Mouse (Mus musculus) urinary bladder, adult 18-20 months (tissue): Measurements from ENCODE around the gene Dlx5.

Experiments
- DNase-seq, 2 experiments: peaks; one replicate each; pipeline ENCODE4 v3.0.0; 2022; ENCODE audit warnings: low spot score in 2 of 2, mixed read lengths in 2 of 2

Gene Dlx5

DNA sequence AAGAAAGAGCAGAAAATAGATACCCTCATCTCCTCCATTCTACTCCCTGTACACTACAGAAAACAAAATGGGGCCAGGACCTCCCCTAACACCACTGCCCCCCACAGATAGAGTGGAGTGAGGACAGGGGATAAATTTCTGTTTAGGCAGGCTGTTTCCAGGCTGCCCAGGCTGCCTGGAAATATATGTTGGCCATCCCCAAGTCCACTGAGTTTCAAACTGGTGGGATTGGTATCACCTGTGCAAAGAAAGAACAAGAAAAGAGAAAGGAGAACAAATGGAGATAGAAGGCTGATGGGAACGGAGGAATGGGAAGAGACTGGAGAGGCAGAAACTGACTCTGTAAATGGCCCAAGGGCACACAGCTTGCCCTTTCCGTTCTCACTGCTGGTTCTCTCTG is 5.7 kb downstream of the Dlx5 start:
- no peak for DNase-seq

DNA sequence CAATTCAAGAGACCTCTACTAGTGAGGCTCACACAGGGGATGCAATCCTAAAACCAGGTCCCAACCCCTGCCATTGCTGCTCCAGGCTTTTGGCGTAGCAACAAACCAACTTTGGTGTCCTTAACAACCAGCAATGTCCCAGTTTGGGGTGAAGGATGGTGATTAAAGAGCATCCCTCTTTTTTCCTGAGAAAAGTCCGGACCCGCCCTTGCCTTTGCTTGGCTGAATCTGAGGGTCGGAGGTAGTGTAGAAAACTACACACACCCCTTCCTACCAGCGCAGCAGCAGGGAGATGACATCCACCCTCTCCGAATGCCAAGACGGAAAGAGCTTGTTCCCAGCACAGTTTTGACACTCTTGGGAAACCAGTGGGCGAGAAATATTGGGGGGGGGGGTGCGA is 6.2 kb downstream of the Dlx5 start:
- no peak for DNase-seq

DNA sequence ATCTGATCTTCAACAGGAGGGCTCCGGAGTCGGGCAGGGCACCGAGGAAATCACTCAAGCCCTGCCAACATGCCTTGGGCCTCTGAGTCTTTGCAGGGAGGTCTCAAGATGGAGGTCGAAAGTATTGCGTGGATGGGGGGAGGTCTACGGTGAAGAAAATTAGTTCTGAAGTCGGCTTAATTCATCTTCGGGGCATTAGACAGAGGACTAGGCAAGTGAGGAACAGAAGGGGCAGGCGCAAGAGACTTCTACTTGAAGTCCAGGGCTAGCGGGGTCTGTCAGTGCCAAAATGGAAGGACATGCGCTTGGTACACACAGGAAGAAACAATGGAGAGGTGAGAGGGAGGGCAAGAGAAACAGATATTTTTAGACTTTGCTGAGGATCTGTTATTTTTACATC is 6.7 kb downstream of the Dlx5 start:
- DNase-seq = no peak

DNA sequence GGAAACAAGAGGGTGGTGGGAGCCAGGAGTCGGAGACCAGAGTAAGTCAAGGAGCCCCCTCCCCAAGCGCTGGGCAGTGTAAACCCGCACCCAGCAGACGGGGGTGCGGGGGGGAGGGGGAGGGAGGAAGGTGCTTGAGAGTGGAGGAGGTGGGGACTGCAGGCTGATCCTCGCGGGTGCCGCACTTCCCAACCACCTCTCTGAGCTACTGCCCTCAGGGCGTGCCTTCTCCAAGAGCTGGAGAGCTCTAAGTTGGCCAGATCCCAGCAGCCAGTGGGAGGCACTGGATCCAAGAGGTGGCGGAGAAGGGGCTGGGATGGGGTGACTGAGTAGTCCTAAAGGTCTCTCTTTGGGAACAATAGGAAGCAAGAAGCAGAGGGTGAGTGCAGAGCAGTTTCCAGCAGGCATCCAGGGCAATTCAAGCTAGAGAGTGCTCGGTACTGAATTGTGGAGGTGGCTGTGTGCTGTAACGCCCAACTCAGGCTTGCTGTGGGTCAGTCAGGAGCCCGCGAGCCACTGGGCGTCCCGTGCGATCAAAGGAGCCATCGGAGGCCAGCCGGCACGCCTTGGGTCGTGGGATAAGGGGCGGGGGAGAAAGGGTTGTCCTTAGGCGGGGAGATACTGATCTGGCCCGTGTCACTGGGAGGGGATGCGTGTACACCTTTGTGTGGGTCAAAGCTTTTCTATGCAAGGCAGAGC is 7.7 kb downstream of the Dlx5 start:
- DNase-seq = no peak

DNA sequence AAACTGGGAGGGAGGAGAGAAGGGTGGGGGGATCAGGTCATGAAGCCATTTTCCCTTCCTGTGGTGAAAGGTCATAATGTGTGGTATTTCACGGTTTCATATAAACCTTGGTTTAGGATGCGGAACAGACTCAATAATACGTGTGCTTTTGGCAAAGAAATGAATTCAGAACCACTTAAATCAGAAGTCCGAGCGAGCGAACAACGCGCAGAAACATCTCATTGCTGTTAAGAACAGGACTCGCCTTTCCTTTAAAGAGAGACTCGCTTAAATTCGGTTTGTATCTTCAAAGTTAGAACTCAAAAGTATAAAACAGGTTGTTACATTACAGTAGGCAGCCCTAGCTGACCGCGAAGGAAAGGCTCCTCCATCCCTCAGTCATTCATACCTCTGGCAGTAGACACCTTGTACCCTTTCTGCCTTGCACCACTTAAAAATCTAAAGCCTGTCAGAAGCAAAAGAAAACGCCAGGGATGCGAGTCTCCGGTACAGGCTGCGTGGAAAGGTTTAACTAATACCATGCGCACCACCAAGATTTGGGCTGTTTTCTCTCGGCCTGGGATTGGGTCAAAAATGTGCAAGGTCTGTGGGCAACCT is 8.3 kb downstream of the Dlx5 start:
- no peak for DNase-seq

DNA sequence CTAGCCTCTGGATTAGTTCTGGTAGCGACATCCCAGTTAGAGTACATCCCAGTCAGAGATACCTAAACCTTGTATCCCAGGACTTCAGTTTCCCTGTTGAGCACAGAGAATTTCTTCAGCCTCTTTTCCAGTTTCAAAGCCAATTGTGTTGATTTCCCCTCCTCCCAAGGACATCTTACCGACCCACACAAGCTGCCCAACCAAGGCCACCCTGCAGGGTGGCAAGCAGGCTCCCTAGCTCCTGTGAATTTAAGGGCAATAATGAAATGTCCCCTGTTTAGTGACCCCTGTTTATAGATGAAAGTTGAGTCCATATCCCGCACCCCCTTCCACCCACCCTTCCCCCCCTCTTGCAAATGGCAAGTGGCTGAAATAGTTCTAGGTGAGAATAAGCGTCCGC is 9.0 kb downstream of the Dlx5 start:
- DNase-seq = no peak

GRCm38 (mm10) chr6:6871692-6872091 is 10.2 kb downstream of the Dlx5 start:
- DNase-seq = no peak

DNA sequence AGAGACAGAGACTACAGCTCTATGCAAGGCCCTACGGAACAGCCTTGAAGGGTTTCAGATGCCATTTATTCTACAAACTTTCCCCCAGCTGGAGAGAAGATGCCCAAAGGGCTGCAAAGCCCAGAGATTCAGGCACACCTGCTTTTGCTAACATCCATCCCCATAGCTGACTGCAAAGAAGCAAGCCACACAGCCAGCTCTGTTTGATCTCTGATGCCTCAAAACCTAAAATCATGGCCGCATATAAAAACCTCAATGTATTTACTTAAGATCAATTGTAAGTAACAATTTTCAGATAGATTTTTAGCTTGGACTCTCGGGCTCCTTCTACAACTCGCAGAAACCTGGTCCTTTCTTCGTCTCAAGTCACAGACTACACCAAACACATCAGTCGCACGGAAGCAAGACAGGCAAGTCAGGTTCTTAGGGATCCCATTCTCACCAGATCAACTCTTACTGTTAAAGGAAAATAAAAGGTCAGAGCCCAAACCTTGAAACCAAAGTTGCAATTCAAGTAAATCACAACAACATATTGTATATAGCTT is 10.9 kb downstream of the Dlx5 start:
- no peak for DNase-seq

GRCm38 (mm10) chr6:6869961-6870800 is 11.7 kb downstream of the Dlx5 start:
- DNase-seq = no peak

DNA sequence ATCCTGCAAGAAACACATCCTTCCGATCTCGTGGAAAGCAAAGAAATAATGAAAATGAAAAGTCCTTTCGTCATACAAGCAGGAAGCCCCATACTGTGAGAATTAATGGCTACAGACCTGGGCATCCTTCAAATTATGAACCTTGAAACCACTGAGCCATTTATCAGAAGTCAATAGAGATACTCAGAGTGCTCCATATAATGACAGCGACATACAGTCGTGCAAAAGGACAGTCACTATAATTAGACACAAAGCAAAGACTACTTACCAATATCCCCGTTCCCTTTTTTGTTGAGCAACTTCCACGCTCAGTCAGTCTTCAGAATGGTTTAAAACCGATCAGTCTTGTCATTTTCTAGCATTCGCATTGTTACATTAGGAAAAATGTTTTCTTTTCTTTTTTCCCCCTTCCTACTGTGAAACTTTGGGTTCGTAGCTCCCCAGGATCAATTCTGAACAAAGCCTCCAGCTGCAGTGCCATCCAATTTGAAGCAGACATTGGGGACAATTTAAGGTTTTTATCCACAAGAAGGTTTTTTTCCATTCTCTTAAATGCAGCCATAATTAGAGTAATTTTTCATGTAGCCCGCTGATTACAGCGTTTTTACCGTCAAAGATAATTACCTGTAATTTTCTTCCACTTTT is 12.7 kb downstream of the Dlx5 start:
- DNase-seq = no peak

- DNase-seq = no peak
These were observed 14.9 kb downstream of the Dlx5 start for GRCm38 (mm10) chr6:6867031-6867430.

- DNase-seq = no peak
These were observed 17.1 kb downstream of the Dlx5 start for GRCm38 (mm10) chr6:6864441-6865440.

DNA sequence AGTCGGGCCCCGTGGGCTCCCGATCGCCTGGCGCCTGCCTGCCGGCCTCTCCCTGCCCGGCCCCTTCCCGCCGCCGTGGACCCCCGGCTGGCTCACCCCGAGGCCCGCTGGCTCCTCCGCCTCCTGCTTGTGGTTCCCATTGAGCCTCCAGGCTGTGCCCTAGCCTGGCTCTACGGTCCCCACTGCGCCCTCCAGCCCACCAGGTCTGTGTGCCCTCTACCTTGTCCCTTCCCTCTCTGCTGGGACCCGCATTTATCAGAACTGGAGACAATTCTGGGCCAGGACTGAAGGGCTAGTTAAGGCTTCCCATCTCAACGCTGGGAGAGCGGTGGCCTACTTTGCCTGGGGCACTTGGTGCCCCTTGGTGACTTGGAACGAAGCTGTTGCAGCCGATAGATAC is 17.9 kb downstream of the Dlx5 start:
- DNase-seq = no peak

GRCm38 (mm10) chr6:6863160-6863870 is 18.6 kb downstream of the Dlx5 start, which contains the start of gene Dlx6:
Dlx6 (plus strand) TSS chr6:6863334.
- DNase-seq = no peak

DNA sequence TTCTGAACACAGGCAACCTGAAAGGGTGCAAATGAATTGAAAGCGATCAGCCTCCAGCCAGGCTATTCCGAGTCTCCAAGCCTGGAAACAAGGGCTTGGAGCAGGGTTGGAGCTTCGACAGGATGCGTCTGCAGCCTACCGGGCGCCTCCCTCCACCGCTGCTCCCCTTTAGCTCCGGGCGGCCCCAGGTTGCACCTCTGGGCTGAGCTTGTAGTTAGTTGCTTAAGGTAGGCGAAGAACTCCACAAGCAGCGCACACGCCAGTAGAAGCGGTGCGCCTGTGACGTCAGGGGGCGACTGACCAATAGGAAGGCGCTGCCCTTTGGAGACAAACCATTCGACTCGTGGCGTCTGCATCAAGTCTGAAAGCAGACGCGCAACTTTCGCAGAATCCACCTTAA is 19.3 kb downstream of the Dlx5 start:
- no peak for DNase-seq

GRCm38 (mm10) chr6:6861798-6862428 is 20.0 kb downstream of the Dlx5 start:
- no peak for DNase-seq

- no peak for DNase-seq
These were observed 20.6 kb downstream of the Dlx5 start for GRCm38 (mm10) chr6:6861086-6861797.

GRCm38 (mm10) chr6:6860411-6861085 is 21.3 kb downstream of the Dlx5 start:
- no peak for DNase-seq
